Mouse (Mus musculus) CD4-positive helper T cell, adult 2 months (primary cell): ENCODE results near the gene Babam2.

Experiments
- DNase-seq: peaks from one replicate; pipeline ENCODE4 v3.0.0-alpha.2; 2012; ENCODE audit warnings: low read depth, missing footprints, low spot score

Babam2 gene

DNA sequence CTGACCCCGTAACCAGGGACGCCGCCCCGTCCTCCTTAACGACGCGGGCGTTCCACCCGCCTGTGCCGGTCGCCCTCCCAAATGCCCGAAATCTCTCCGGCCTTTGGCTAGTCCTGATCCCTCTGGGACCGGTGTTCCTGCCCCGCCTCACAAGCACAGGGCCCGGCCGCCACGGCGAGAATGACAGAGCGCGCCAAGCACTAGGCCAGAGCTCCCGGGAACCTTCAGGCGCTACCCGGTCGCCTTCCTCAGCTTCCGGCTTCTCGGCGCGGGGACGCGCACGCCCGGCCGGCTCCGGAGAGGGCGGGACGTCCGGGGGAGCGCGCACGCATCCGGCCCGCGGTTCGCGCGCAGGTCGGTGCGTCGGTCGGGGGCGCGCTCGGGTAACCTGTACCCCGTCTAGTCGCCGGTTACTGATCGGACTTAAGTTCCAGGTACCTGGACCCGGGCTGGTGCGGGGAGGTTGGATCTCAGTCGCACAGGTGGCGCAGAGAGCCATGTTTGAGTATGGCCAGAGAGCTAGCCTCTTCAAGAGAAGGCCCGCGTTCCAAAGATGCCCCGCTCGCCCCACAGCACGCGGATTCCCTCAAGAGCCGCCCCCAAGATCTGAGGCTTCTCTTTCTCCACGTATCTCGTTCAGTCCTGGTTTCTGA is at the start of gene Babam2:
TSS of gene Babam2 (plus strand) at position 41 of the 653 bp plus-strand sequence.
- DNase-seq: peak; percentile 96

GRCm38 (mm10) chr5:31650518-31651288 is 46.8 kb upstream of the Babam2 start:
- DNase-seq: no peak

GRCm38 (mm10) chr5:31655688-31656190 is 41.7 kb upstream of the Babam2 start:
- DNase-seq: no peak

- DNase-seq: no peak
Observed at GRCm38 (mm10) chr5:31666176-31666575, 31.3 kb upstream of the Babam2 start.

- no peak for DNase-seq
Observed at GRCm38 (mm10) chr5:31668325-31668968, 29.0 kb upstream of the Babam2 start.

DNA sequence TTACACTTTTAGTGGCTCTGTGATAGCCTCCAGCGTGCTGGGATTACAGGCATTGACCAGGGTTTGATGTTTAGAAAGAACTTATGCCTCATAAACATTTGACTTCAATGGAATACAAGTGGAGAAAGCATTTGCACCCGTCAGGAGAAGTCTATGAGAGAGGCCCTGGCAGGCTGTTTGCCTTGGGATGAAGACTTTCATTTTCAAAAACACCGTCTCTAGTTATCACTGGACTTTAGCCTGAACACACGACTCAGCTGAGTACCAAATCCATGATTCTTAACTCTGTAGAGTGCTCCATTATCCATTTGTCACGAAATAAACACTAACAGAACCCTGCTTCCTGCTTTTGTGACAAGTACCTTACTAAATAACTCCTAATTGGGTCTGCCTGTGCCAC is 27.5 kb upstream of the Babam2 start:
- DNase-seq: no peak

DNA sequence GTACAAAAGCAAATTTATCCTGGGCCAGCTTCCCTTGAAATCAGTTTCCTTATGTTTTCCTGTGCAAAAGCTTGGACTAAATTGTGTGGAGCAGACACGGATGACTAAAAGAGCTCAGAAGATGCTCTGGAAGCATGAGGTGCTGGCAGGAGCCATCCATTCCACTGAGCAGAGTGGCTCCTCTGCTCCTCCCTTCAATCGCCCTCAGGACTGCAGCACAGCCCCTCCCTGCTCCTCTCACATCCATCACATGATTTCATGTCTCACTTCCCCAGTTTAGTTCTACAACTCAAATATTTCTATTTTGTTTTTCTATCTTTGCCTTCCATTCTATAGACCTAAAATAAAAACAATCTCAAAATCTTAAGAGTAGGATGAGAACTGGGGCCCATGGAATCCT is 26.3 kb upstream of the Babam2 start:
- DNase-seq: no peak

GRCm38 (mm10) chr5:31673431-31673830 is 24.1 kb upstream of the Babam2 start:
- DNase-seq: no peak

DNA sequence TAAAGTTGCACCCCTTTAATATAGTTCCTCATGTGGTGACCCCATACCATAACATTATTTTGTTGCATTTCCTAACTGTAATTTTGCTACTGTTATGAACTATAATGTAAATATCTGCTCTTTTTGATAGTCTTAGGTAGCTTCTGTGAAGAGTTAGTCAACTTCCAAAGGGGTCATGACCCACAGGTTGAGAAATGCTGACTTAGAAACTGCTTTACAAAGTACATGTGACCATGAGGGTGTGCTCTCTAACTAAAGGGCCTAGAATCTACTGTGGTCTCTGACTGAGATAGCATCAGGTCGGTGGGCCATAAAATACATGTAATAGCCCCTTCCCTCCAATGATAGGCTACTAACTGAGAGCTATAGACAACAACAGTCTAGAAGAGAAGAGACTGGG is 19.5 kb upstream of the Babam2 start:
- no peak for DNase-seq

GRCm38 (mm10) chr5:31680183-31680582 is 17.3 kb upstream of the Babam2 start:
- DNase-seq: no peak

DNA sequence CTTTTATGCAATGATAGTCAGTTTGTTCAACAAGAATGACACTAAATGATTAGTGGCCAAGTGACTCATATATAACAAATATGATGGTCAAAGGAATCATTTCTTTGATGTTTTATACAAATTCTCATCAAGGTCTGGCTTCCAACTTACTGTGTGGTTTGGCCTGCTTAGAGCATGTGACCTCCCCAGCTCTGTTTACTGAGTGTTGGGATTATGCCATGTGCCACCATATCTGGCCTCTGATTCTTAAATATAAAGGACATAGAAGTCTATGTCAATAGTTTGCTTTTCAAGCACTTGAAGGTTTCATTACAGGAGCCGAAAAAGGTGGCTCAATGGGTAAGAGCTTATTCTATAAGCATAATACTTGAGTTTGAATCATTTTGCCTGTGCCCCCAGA is 15.2 kb upstream of the Babam2 start:
- no peak for DNase-seq

DNA sequence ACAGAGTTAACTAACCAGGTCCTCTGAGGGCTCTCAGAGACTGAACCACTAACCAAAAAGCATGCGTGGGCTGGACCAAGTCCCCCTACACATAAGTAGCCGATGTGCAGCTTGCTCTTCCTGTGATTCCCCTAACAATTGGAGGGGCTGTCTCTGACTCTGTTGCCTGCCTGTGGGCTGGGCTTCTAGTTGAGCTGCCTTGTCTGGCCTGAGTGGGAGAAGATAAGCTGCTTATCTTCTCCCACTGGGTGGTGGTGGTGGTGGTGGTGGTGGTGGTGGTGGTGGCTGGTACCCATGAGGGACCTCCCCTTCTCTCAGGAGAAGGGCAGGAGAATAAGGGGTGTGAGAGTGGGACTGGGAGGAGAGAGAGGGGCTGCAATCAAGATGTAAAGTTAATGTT is 11.4 kb upstream of the Babam2 start:
- DNase-seq: no peak

DNA sequence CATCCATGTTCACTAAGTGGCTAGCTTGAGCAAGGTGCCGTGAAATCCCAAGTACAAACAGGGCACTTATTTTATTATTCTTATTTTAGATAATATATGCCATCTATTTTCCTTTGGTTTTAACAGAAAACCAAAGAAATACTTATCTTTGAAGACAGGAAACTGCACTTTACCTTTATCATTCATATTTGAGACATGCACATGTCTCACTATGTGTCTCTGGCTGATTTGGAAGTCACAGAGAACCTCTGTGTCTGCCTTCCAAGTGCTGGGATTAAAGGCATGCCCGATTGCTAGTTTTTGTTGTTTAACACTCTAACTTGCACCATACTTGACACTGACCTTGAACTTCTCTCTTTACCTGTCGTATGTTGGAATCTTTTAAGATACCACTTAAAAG is 9.5 kb upstream of the Babam2 start:
- no peak for DNase-seq

- DNase-seq: no peak
Observed at GRCm38 (mm10) chr5:31693191-31693590, 4.3 kb upstream of the Babam2 start.

DNA sequence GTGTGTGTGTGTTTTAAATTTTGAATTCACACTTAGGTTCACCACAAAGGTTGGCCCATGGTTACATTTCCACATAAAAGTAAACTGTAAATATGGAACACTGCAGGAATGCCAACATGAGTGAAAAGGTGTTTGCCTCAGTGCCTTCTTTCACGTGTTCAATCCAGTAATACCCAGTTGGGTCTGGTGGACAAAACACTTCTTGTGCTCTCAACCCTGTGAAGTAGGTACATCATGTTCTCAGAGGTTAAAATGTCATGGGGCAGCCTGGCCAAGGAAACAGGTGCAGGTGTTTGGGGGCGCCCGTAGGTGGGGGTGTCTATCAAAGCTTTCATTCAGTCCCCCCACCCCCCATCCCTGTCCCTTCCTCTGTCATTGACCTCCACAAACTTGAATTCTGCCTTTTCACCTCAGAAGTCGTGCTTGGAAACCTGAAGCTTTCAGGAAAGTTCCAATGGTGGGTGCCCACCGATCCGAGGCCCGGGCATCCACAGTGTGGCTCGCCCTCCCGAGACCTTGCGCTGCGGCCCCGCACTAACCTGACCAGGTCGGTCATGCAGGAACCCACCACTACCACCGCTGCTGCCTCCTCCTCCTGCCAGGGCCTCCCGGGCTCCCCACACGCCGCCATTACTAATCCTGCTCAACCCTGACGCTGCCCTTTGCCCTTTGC is 377 bp upstream of the Babam2 start, which contains the start of gene Rbks:
TSS of gene Rbks (minus strand) at position 657 of the 673 bp plus-strand sequence.
- DNase-seq: no peak

DNA sequence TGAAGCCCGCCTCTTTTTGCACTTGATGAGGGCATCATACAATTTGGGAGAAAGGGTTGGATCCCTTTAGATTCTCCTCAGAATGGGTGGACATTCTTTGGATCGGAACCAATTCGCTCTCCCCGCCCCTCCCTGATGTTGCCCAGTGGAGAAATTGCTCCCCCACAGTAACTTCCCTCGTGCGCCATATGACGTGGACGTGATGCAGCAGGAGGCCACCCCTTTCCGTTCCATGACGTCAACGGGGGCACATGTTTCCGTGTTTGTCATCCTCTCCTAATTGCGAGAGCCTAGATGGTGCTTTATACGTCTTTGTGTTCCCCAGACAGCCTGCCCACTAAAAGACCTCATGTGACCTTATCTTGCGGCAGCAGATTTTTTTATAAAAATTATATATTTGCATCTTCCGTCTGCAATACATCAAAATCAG is 828 bp downstream of the Babam2 start:
- peak; percentile 99 for DNase-seq

DNA sequence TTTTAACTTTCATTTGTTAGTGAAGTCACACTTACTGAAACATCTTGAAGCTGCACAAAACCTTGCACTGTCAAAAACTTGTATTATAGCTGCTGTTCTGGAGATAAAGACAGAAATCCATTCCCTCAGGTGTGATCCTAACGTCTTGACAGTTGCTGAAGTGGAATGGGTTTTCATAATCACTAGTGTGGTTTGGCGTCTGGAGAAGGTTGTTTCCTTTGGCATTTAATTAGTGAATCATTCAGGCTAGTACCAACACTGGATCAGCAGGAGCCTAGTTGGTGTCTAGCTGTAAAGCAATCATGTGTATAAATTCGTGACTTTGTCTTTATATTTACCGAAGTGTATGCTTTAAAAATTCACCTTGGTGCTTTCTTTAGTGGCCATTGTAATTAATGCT is 1.4 kb downstream of the Babam2 start:
- no peak for DNase-seq

- peak; percentile 21 for DNase-seq
Observed at GRCm38 (mm10) chr5:31699397-31699796, 1.9 kb downstream of the Babam2 start.

GRCm38 (mm10) chr5:31704971-31705370 is 7.5 kb downstream of the Babam2 start:
- DNase-seq: no peak

DNA sequence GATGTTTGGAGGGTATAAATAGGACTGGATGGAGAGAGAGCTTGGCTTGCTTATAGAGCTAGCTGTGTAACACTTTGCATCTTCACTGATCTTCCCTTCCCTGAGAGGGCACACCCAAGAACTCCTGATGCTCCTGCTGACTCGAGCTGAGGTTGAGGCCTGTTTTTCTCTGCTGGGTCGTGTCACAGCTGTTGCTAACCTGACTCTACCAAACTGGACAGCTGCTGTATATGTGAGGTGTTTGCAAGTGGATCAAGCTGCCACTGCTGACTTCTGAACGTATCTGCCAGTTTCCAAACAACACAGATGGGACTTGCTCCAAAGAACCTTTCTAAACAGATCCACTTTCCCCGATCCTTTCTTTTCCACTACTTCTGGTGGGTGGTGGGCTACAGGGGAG is 9.3 kb downstream of the Babam2 start:
- DNase-seq: no peak

- peak; percentile 34 for DNase-seq
Observed at GRCm38 (mm10) chr5:31709389-31709788, 11.9 kb downstream of the Babam2 start.

GRCm38 (mm10) chr5:31713280-31713711 is 15.8 kb downstream of the Babam2 start:
- no peak for DNase-seq
